Mouse (Mus musculus) C2C12 (cell line): Measurements from ENCODE around the gene Syngr1. TPM values are rescaled to one million over a fixed set of nuclear protein-coding genes. Genes with fewer than 3 reads are reported as not detected.

Experiments
- H3K27me3 ChIP-seq: one replicate; pipeline ENCODE4 v1.6.1; 2011; ENCODE audit not compliant: control insufficient read depth, insufficient read depth, insufficient read length
- H3K36me3 ChIP-seq: one replicate; pipeline ENCODE4 v1.6.1; 2011; ENCODE audit not compliant: control insufficient read depth, insufficient read depth
- H3K4me3 ChIP-seq: one replicate; pipeline ENCODE4 v1.5.1; 2011; ENCODE audit warnings: mild to moderate bottlenecking, control low read depth; ENCODE audit not compliant: poor library complexity, insufficient read depth, severe bottlenecking
- H3K79me2 ChIP-seq: one replicate; pipeline ENCODE4 v1.6.1; 2011; ENCODE audit not compliant: control insufficient read depth, insufficient read depth
- H3K79me3 ChIP-seq: one replicate; pipeline ENCODE4 v1.6.1; 2011; ENCODE audit warnings: low read depth, control low read depth
- H3ac ChIP-seq: one replicate; pipeline ENCODE3; 2011; ENCODE audit warnings: low read depth; ENCODE audit not compliant: control insufficient read depth, insufficient read length
- CEBPB ChIP-seq: IDR thresholded peaks from one replicate; pipeline ENCODE4 v1.6.1; 2011; ENCODE audit warnings: low read depth, mild to moderate bottlenecking, control low read depth, moderate library complexity
- CTCF ChIP-seq: IDR thresholded peaks from one replicate; pipeline ENCODE4 v1.5.1; 2011; ENCODE audit not compliant: control insufficient read depth, insufficient read depth, insufficient read length
- FOSL1 ChIP-seq: IDR thresholded peaks from one replicate; pipeline ENCODE4 v1.8.0; 2011; ENCODE audit warnings: mild to moderate bottlenecking, low read length; ENCODE audit not compliant: poor library complexity, insufficient read depth, severe bottlenecking
- MAX ChIP-seq: IDR thresholded peaks from one replicate; pipeline ENCODE4 v1.6.1; 2011; ENCODE audit warnings: mild to moderate bottlenecking, control low read depth
- MYOD1 ChIP-seq: IDR thresholded peaks from one replicate; pipeline ENCODE4 v1.6.1; 2011; ENCODE audit warnings: low read depth; ENCODE audit not compliant: control insufficient read depth, insufficient read length
- MYOG ChIP-seq: IDR thresholded peaks from one replicate; pipeline ENCODE4 v1.6.1; 2011; ENCODE audit not compliant: control insufficient read depth, insufficient read length; ENCODE audit errors: extremely low read depth
- USF1 ChIP-seq: IDR thresholded peaks from one replicate; pipeline ENCODE4 v1.6.1; 2011; ENCODE audit warnings: low read depth, mild to moderate bottlenecking, control low read depth, moderate library complexity
- polyA plus RNA-seq: library from polyadenylated mRNA; unstranded; fragments of >200 nt; fragmentation: generic; extraction: Trizol; gene quantifications from one replicate; pipeline ENCODE4 v1.2.1, GENCODE M21; 2012; ENCODE audit warnings: missing spikeins

Gene Syngr1
- polyA plus RNA-seq, 1 experiment = 7.9 TPM

- H3K36me3 ChIP-seq = peaks cover 74% of the 10 kb centered on the region
- H3ac ChIP-seq = no peak overlapping the region
- peaks cover 25% of the 10 kb centered on the region for H3K79me3 ChIP-seq
- no peaks in the 10 kb centered on the region for H3K27me3 ChIP-seq
- H3K79me2 ChIP-seq = peaks cover 57% of the 10 kb centered on the region
- no peak for TF ChIP-seq MYOD1
- TF ChIP-seq FOSL1 = no peak
- TF ChIP-seq MYOG = no peak
- no peak for TF ChIP-seq MAX
- TF ChIP-seq USF1 = no peak
- TF ChIP-seq CTCF = no peak
- no peak for TF ChIP-seq CEBPB
- H3K4me3 ChIP-seq = no peak overlapping the region
These were observed 55.0 kb downstream of the Syngr1 start for GRCm38 (mm10) chr15:80146153-80146552.

DNA sequence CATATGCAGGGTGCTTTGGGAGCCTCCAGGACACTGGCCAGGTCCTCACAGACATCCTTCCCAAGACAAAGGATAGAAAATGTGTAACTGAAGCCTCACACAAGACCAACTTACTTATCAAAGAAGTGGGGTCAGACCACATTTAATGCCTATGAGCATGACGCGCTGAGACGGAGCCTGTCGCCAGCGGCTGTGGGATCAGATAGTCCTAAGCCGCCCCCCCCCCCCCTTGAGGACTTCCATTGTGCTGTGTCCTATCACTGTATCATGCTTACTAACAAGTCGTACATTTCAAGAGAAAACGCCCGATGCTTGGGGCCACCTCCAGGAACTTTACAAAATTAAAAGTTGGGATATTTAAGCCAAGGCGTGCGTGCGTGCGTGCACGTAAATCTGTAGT lies 56.0 kb downstream of the Syngr1 start:
- H3K79me3 ChIP-seq = peaks cover 18% of the 10 kb centered on the region
- H3K36me3 ChIP-seq = peaks cover 74% of the 10 kb centered on the region
- H3K4me3 ChIP-seq = no peak overlapping the region
- no peaks in the 10 kb centered on the region for H3K27me3 ChIP-seq
- peaks cover 47% of the 10 kb centered on the region for H3K79me2 ChIP-seq
- no peak overlapping the region for H3ac ChIP-seq
- no peak for TF ChIP-seq MAX
- TF ChIP-seq MYOG = no peak
- TF ChIP-seq CEBPB = no peak
- no peak for TF ChIP-seq CTCF
- TF ChIP-seq USF1 = no peak
- no peak for TF ChIP-seq FOSL1
- no peak for TF ChIP-seq MYOD1

DNA sequence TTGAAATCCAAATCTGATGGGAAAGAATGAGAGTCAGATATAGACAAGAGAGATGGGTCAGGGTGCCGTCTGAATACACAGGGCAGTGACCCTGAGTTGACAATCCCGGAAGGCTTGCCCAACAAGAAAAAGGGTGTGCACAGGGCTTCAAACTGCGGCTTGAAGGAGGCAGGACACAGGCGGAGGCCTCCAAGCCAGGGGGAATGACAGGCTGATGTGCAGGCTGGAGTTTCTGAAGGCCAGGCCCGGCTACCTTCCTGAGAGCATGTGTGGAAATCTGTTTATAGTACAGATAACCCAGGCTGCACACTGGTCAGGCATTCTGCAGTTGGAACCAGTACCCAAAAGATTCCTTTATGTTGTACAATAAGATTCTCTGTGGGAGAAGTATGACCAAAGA lies 56.4 kb downstream of the Syngr1 start:
- H3K79me3 ChIP-seq = peaks cover 14% of the 10 kb centered on the region
- H3K4me3 ChIP-seq = no peak overlapping the region
- no peak overlapping the region for H3ac ChIP-seq
- no peak for TF ChIP-seq MYOD1
- TF ChIP-seq CEBPB = no peak
- TF ChIP-seq MAX = no peak
- no peak for TF ChIP-seq CTCF
- TF ChIP-seq USF1 = no peak
- TF ChIP-seq FOSL1 = no peak
- no peak for TF ChIP-seq MYOG
- H3K79me2 ChIP-seq = peaks cover 43% of the 10 kb centered on the region
- peaks cover 74% of the 10 kb centered on the region for H3K36me3 ChIP-seq
- H3K27me3 ChIP-seq = no peaks in the 10 kb centered on the region

DNA sequence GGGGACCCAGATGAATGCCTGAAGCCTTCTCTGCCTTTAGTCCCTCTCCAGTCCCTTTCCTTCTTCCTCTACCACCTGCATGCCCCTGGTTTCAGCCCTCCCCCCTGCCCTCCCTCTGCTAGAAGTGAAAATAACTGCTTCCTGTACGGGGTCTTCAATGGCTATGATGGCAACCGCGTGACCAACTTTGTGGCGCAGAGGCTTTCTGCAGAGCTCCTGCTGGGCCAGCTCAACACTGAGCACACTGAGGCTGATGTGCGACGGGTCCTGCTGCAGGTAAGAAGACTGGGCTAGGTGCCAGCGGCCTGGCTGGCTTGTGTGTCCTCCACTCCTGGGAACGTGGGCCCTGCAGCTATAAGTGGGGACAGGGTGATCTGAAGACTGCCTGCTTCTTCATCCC lies 57.4 kb downstream of the Syngr1 start:
- H3K36me3 ChIP-seq = peaks cover 74% of the 10 kb centered on the region
- H3K79me2 ChIP-seq = peaks cover 32% of the 10 kb centered on the region
- TF ChIP-seq USF1 (no peak), CTCF (no peak), MYOD1 (no peak), MAX (no peak)
- no peaks in the 10 kb centered on the region for H3K27me3 ChIP-seq
- H3ac ChIP-seq = no peak overlapping the region
- H3K4me3 ChIP-seq = no peak overlapping the region
- peaks cover 7% of the 10 kb centered on the region for H3K79me3 ChIP-seq

- Histone ChIP-seq H3K79me3 (no peaks in the 10 kb centered on the region), H3K27me3 (no peaks in the 10 kb centered on the region), H3K4me3 (no peak overlapping the region), H3K36me3 (peaks cover 74% of the 10 kb centered on the region), H3ac (no peak overlapping the region), H3K79me2 (peaks cover 23% of the 10 kb centered on the region)
- TF ChIP-seq MYOG = no peak
- no peak for TF ChIP-seq CTCF
- TF ChIP-seq MYOD1 = no peak
- TF ChIP-seq MAX = no peak
- TF ChIP-seq CEBPB = no peak
- TF ChIP-seq FOSL1 = no peak
- no peak for TF ChIP-seq USF1
These were observed 58.4 kb downstream of the Syngr1 start for GRCm38 (mm10) chr15:80149517-80149916.

DNA sequence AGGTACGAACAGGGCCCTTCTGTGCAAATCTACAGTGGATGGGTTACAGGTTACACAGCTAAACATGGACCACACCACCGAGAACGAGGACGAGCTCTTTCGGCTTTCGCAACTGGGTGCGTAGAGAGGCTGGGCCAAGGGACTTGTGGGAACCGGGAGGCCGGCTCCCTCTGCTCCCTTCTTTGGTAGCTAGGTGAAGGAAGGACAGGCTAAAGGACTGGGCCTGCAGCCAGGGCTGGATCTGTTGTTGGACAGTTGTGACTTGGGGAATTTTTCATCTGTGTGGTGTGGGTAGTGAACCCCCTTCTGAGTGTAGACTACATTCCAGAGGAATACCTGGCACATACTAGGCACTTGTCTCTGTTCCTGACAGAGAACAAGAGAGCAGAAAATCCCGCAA lies 61.5 kb downstream of the Syngr1 start:
- Histone ChIP-seq H3ac (no peak overlapping the region), H3K79me2 (peaks cover under 1% of the 10 kb centered on the region), H3K27me3 (no peaks in the 10 kb centered on the region), H3K79me3 (no peaks in the 10 kb centered on the region), H3K36me3 (peaks cover 89% of the 10 kb centered on the region), H3K4me3 (no peak overlapping the region)
- no peak for TF ChIP-seq FOSL1
- TF ChIP-seq CEBPB = no peak
- TF ChIP-seq MYOG = no peak
- no peak for TF ChIP-seq MAX
- TF ChIP-seq USF1 = no peak
- TF ChIP-seq CTCF = no peak
- TF ChIP-seq MYOD1 = no peak
